Mouse (Mus musculus): Measurements from ENCODE around the gene Gng5. TPM values are rescaled to one million over a fixed set of nuclear protein-coding genes. Genes with fewer than 3 reads are reported as not detected.

The Gng5 gene
- polyA plus RNA-seq (2017; shearing (Covaris generic)), result 100 to 1,000 TPM; 270 to 377 TPM

- ATAC-seq, result peak; percentile 75
Observed at GRCm38 (mm10) chr3:146499431-146500002, at the start of gene Gng5, which contains the start of gene Spata1. Gng5 (plus strand) TSS chr3:146499807. Spata1 (minus strand) TSS chr3:146499753.

GRCm38 (mm10) chr3:146450371-146450841, 49.2 kb upstream of the Gng5 start:
- peak; percentile 100 for ATAC-seq

- no peak for ATAC-seq
Observed at GRCm38 (mm10) chr3:146451375-146451774, 48.2 kb upstream of the Gng5 start.

DNA sequence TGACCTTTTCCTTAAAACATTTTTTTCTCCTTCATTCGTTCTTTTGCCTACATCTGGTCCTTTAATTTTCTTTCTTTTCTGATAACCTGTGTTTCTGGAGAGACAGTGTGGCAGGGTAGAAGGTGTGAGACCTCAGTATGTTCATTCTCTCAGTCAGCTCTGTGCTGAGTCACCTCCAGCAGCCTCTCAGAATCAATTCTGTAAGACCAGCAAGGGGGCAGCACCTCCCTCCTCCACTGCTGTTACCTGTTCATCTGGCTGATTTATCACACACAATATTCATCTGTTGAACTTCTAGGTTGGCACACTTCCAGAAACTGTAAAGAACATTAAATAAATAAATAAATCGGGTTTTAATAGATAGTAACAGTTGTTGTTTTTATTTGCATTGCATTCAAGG, 36.7 kb upstream of the Gng5 start:
- ATAC-seq, result no peak

GRCm38 (mm10) chr3:146469226-146469625, 30.4 kb upstream of the Gng5 start:
- ATAC-seq, result no peak

DNA sequence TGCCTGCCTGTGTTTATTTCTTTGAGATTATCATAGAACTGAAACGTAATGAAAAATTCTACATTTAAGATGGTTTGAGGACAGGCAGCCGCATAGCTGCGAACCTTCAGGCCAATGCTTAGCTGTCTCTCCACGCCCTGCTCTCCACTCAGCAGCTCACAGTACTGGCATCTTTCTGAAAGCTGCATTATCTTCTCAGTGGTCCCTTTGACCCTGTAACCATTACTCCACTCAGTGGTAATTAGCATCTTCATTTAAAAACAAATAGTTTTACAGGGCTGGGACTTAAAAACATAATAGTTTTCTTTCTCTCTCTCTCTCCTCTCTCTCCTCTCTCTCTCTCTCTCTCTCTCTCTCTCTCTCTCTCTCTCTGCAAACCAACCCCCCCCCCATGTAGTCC, 26.9 kb upstream of the Gng5 start:
- no peak for ATAC-seq

DNA sequence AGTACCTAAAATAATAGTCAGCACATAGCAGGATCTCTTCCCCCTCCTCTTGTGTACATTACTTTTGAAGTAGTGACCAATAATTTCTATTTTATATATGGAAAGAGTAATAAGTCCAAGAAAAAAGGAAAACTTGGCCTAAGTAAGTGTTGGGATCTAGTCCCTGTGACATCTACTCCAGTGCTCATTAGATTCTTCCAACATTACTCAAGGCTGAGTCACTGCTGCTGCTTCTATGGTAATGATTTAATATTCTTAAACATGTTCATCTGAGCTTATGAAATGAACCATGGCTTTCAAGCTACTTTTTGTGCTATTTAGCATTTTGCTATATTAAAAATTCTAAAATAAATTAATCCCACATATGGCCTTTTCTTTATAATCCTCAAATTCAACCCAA, 25.9 kb upstream of the Gng5 start:
- no peak for ATAC-seq

GRCm38 (mm10) chr3:146474428-146474827, 25.2 kb upstream of the Gng5 start:
- ATAC-seq, result no peak

GRCm38 (mm10) chr3:146482044-146482443, 17.6 kb upstream of the Gng5 start:
- ATAC-seq, result no peak

- ATAC-seq, result no peak
Observed at GRCm38 (mm10) chr3:146486464-146486863, 13.1 kb upstream of the Gng5 start.

DNA sequence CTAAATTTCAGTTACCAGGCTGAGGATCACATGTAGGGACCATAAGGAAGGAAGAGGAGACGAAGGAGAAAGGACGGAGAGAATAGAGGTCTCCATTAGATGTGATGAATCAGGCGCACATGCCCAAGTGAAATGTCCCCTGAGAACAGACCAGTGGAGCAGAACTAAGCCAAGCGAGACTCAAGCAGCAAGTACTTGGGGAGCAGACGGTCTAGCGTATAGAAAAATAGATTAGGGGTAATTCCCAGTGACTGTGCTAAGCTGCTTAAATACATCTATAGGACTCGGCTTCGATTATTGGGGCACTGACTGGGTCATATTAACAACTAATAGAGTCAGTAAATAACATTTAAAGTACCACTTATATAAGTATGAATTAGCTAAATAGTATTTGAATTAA, 4.7 kb upstream of the Gng5 start:
- ATAC-seq, result no peak

- ATAC-seq, result peak; percentile 32
Observed at GRCm38 (mm10) chr3:146498989-146499388, 618 bp upstream of the Gng5 start.

GRCm38 (mm10) chr3:146500003-146500809, 599 bp downstream of the Gng5 start:
- peak; percentile 58 for ATAC-seq

DNA sequence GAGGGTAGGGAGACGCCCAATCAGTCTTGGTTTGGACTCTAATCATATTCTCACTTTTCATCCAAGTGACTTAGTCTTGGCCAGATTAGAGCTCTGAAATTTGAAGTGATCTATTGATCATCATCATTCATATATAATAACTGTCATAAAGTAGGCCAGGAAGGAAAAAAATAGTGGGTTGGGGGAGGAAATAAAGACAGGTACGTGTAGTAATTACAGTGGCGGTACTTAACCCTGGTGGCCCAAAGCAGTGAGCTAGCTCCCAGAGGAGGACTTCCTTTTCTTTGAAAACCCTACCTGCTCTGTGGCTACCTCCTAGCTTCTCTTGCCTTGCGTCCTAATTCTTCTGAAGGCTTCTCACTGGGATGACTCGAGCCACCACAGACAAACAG, 1.2 kb downstream of the Gng5 start:
- ATAC-seq, result peak; percentile 5

GRCm38 (mm10) chr3:146501601-146502123, 2.1 kb downstream of the Gng5 start:
- ATAC-seq, result no peak

GRCm38 (mm10) chr3:146506711-146507110, 7.1 kb downstream of the Gng5 start:
- no peak for ATAC-seq

GRCm38 (mm10) chr3:146520226-146520797, 20.7 kb downstream of the Gng5 start:
- ATAC-seq, result no peak

DNA sequence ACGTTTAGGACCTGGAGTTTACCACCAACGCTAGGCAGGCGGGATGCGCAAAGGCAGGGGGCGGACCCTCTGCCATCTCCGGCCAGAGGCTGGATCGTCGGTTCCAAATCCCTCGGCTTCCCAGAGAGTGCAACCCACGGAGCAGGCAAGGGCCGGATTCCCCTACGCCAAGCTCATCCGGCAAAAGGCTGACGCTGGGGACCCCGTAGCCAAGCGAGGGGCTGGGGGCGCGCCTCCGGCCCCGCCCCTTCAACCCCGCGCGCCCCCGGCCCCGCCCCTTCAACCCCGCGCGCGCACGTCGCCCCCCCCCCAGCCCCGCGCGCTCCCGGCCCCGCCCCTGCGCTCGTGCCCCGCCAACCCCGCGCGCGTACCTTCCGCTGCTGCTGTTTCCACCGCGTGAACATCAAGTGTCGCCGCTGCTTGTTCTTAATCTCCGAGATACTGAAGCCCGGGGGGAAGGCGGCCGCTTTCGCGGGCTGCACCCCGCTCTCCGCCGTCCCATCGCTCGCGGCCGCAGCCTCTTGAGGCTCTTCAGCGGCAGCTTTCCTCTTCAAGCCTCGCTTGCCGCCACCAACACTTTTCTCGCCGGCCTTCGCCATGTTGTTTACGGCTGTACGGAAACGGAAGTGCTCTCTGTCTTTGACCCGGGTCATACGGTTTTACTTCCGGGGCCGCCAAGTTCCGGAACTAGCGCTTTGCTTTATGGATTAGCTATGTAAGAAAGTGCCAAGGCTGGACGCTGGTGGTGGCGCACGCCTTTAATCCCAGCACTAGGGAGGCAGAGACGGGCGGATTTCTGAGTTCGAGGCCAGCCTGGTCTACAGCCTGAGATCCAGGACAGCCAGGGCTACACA, 21.4 kb downstream of the Gng5 start, which contains the start of gene Rpf1:
TSS of gene Rpf1 (minus strand) at position 632 of the 854 bp plus-strand sequence.
- peak; percentile 96 for ATAC-seq

GRCm38 (mm10) chr3:146521652-146522020, 22.0 kb downstream of the Gng5 start:
- ATAC-seq, result peak; percentile 4

DNA sequence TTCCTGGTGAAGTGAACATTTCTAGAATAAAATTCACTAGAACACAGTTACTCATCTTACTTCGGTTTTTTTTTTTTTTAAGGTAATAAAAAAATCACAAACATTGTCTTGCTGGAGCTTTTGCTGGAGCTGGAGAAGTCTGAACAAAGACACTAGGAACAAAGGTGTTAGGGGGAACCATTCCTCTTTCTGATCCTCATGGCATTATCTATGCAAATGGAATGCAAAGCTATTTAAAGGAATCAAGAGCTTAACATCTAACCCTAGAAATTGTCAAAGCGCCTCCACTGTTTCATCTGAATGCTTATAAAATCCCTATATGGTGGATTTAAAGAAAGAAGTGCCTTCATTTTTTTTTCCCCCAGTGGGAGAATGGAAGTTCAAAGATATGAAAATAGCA, 28.7 kb downstream of the Gng5 start:
- ATAC-seq, result no peak

DNA sequence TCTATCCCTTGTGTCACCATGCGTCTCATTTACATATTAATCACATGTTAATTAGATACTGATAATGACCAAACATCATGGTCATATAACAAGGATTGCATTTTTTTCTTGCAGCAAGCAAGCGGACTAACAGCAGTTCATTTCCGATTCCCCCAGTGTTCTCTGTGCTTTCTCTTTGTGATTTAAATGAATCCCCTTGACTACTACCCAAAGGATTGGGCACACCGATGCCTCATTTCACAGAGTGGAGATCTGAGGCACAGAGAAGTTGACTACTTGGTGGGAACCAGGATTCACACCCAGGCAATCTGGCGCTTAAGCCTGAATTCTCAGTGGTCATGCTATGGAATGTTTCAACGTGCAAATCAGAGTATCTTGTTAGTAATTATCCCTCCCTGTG, 35.4 kb downstream of the Gng5 start:
- ATAC-seq, result no peak

DNA sequence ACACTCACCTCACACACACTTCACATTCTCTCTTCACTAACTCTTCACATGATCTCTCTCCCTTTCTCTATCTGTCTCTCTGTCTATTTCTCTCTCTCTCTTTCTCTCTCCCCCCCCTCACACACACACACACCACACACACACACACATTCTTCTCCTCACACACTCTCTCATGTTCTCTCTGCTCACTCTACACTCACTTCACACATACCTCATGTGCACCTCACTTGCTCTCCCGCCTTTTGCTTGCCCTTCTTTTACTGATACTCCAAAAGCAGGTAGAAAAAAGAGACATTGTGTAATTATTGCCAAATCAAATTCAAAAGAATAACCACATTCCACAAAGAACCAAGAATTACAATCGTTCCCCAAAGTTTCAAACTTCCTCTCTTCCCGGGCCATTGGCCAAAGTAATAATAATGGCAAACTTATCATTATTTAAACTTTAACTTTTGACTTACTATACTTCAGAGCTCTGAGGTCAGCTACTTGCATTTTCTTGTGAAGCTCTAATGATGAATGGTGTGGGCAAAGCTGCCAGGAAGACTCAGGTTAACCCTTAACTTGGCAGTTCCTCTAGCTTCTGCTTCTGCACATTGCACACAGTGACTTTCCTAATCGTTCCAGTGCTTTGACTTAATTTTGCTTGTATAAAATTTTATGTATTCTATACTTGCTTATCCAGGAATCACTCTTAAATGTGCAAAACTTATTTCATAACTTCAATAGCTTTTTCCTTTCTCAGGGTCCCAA, 41.1 kb downstream of the Gng5 start:
- no peak for ATAC-seq

Data from CD4-positive, CD25-positive, alpha-beta regulatory T cell, adult 4 months (primary cell).